Mouse (Mus musculus) megakaryocyte, embryonic 14.5 days (primary cell): ENCODE data around the gene Hdac5.

ENCODE experiments used
- FLI1 ChIP-seq: IDR thresholded peaks from 2 replicates; pipeline ENCODE4 v1.6.1; 2012; ENCODE audit warnings: low read length, inconsistent platforms, mixed read lengths
- GATA1 ChIP-seq: IDR thresholded peaks from 3 replicates; pipeline ENCODE4 v1.6.1; 2012; ENCODE audit warnings: mixed read lengths, low read length, inconsistent platforms, borderline replicate concordance

DNA sequence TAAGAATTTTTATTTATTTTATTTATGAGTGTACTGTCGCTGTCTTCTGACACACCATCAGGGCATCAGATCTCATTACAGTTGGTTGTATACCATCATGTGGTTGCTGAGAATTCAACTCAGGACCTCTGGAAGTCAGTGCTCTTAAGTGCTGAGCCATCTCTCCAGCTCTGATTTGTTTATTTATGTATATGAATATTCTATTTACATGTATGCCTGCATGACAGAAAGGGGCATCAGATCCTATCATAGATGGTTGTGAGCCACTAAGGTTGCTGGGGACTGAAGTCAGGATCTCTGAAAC is 73.2 kb downstream of the Hdac5 start:
- no peak for TF ChIP-seq GATA1
- no peak for TF ChIP-seq FLI1
